Mouse (Mus musculus) brown adipose tissue, adult 24 weeks (tissue): ENCODE results near the gene Tcp11x2. TPM values are rescaled to one million over a fixed set of nuclear protein-coding genes. Genes with fewer than 3 reads are reported as not detected.

Experiments
- polyA plus RNA-seq: library from polyadenylated mRNA; stranded (reverse); fragments of >200 nt; gene quantifications from 2 replicates; pipeline ENCODE4 v1.2.4, GENCODE M21; 2012; ENCODE audit not compliant: missing spikeins, insufficient read depth, insufficient read length

Gene Tcp11x2
- polyA plus RNA-seq, 1 experiment, result not detected

Other genes with a start within 250 kb of the Tcp11x2 start
- gene AV320801, start 199.2 kb downstream of the Tcp11x2 start, polyA plus RNA-seq, result not detected in 2 replicates
- not detected in 2 replicates for gene Nxf7, start 95.0 kb downstream of the Tcp11x2 start, polyA plus RNA-seq
- not detected in 2 replicates for gene Prame, start 66.1 kb downstream of the Tcp11x2 start, polyA plus RNA-seq
- gene Tmsb15a, start 31.5 kb upstream of the Tcp11x2 start, polyA plus RNA-seq, result not detected in 2 replicates
- 2.4 and 4.4 TPM in 2 replicates for gene Armcx5, start 48.9 kb upstream of the Tcp11x2 start, polyA plus RNA-seq
- gene Gprasp1, start 48.9 kb upstream of the Tcp11x2 start, polyA plus RNA-seq, result 11.1 and 21.5 TPM in 2 replicates
- 5.0 and 5.7 TPM in 2 replicates for gene Bhlhb9, start 103.8 kb upstream of the Tcp11x2 start, polyA plus RNA-seq
- gene Gprasp2, start 145.2 kb upstream of the Tcp11x2 start, polyA plus RNA-seq, result not detected in 2 replicates